Mouse (Mus musculus) Patski (cell line): Measurements from ENCODE around the gene Kdm2a. TPM values are rescaled to one million over a fixed set of nuclear protein-coding genes. Genes with fewer than 3 reads are reported as not detected.

Experiments used
- ATAC-seq: fragments of 100-300 bp; one replicate; pipeline ENCODE4 v1.8.0; 2021
- CTCF ChIA-PET: fragments of 350-600 bp; sonication (Branson Sonifier 250); formaldehyde crosslinking; loops from one replicate; lab custom pipeline; 2022; ENCODE audit warnings: inconsistent platforms; lab: Charles Lee
- POLR2A ChIA-PET: fragments of 350-600 bp; sonication (Branson Sonifier 250); formaldehyde crosslinking; loops from one replicate; lab custom pipeline; 2022; ENCODE audit warnings: antibody characterized with exemption, inconsistent platforms; lab: Charles Lee
- DNase-seq: peaks from one replicate; pipeline ENCODE4 v3.0.0-alpha.2; 2011; ENCODE audit warnings: low read depth, low spot score
- H3K27me3 ChIP-seq: fragments of 371-371 bp; one replicate; pipeline ENCODE4 v1.5.1; 2021
- CTCF ChIP-seq: fragments of 100-300 bp; IDR thresholded peaks from one replicate; pipeline ENCODE4 v1.5.1; 2021
- in situ Hi-C: fragments of 300-500 bp; cut with MboI; formaldehyde crosslinking; loops from 3 replicates; pipeline ENCODE4 v1.11.1; 2018; ENCODE audit warnings: low pct_unique_long_range_greater_than_20kb, mixed read lengths
- polyA plus RNA-seq: library from polyadenylated mRNA; unstranded; gene quantifications from one replicate; pipeline ENCODE4 v1.2.3, GENCODE M21; 2021

Gene Kdm2a
- polyA plus RNA-seq, 1 experiment from 2014 or later = 79.6 TPM

DNA sequence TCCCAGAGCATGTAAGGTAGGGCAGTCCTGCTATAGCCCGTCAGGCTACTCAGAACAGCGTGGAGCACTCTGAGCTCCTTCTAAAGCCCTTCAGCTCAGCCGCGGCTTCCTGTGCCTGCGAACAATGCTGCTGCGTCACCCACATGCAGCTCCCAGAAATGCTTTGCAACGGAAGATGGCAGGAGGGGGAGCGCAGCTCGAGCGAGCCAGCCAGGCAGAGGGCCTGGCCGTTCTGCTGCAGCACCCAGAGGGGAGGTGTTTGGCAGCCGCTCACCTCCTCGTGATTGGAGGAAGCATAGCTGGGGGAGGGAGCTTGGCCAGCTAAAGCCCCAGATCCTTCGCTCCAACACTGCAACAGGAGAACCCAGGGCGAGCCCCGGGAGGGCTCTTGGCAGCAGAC lies 64.3 kb downstream of the Kdm2a start:
- ATAC-seq (peak; percentile 95), DNase-seq (peak; percentile 85)
- in situ Hi-C loops = no loop called here
- ChIA-PET POLR2A (interaction anchor here (0.9 to 1.1 kb wide), 2 partner anchors 12 to 157 kb away, joined by 3 to 5 read pairs; no protein-coding TSS in a partner anchor), CTCF (interaction anchor here (0.7 to 3.6 kb wide), 10 partner anchors 10 to 91 kb away, joined by 3 to 11 read pairs (median 4); no protein-coding TSS in a partner anchor)
- TF ChIP-seq CTCF = no peak
- no peaks in the 10 kb centered on the region for H3K27me3 ChIP-seq

GRCm38 (mm10) chr19:4333100-4333775 lies 64.8 kb downstream of the Kdm2a start:
- in situ Hi-C loops = no loop called here
- TF ChIP-seq CTCF = no peak
- ATAC-seq = peak; percentile 20
- ChIA-PET CTCF (interaction anchor here (0.7 to 3.4 kb wide), 11 partner anchors 9 to 92 kb away, joined by 3 to 14 read pairs (median 4); no protein-coding TSS in a partner anchor), POLR2A (interaction anchor here (0.7 to 1.1 kb wide), 4 partner anchors 9 to 156 kb away, joined by 3 to 5 read pairs (median 3); no protein-coding TSS in a partner anchor)
- no peaks in the 10 kb centered on the region for H3K27me3 ChIP-seq
- no peak for DNase-seq

GRCm38 (mm10) chr19:4332653-4333052 lies 65.4 kb downstream of the Kdm2a start:
- DNase-seq (no peak), ATAC-seq (no peak)
- ChIA-PET POLR2A (interaction anchor here (0.7 to 0.8 kb wide), 3 partner anchors 8 to 52 kb away, joined by 3 to 5 read pairs (median 3); no protein-coding TSS in a partner anchor), CTCF (interaction anchor here (0.7 to 3.4 kb wide), 8 partner anchors 10 to 93 kb away, joined by 3 to 14 read pairs (median 3); no protein-coding TSS in a partner anchor)
- TF ChIP-seq CTCF = no peak
- in situ Hi-C loops = no loop called here
- H3K27me3 ChIP-seq = no peaks in the 10 kb centered on the region

- no peak for TF ChIP-seq CTCF
- ChIA-PET POLR2A (interaction anchor here (0.7 to 1.0 kb wide), 2 partner anchors 10 to 11 kb away, joined by 4 read pairs; no protein-coding TSS in a partner anchor), CTCF (interaction anchor here (3.4 kb wide), 1 partner anchor 14 kb away, joined by 14 read pairs; no protein-coding TSS in a partner anchor)
- in situ Hi-C loops = no loop called here
- no peak for DNase-seq
- no peak for ATAC-seq
- no peaks in the 10 kb centered on the region for H3K27me3 ChIP-seq
Measured at GRCm38 (mm10) chr19:4331273-4331672, 66.8 kb downstream of the Kdm2a start.

DNA sequence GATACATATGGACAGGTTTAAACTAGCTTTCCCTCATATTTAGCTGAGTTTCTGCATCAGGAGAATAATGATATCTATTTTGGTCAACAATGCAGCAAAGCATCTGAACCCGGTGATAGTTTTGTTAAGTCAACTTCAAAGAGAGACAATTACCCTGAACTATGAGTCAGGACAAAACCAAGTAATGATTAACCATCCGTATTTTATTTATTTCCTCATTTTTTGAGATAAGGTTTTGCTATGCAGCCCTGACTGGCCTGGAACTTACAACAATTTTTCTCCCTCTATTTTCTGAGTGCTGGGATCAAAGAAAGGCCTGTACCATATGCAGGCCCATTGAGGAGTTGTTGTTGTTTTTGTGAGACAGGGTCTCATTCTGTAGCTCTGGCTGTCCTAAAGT lies 67.5 kb downstream of the Kdm2a start:
- in situ Hi-C loops = no loop called here
- no peak for DNase-seq
- POLR2A ChIA-PET = no interaction called here
- no peaks in the 10 kb centered on the region for H3K27me3 ChIP-seq
- TF ChIP-seq CTCF = no peak
- CTCF ChIA-PET = interaction anchor here (0.9 to 3.4 kb wide), 3 partner anchors 14 to 39 kb away, joined by 3 to 14 read pairs (median 3); no protein-coding TSS in a partner anchor
- ATAC-seq = no peak

- no peak for DNase-seq
- TF ChIP-seq CTCF = no peak
- ChIA-PET CTCF (interaction anchor here (1.1 kb wide), 1 partner anchor 10 kb away, joined by 3 read pairs; no protein-coding TSS in a partner anchor), POLR2A (interaction anchor here (0.7 kb wide), 1 partner anchor 20 kb away, joined by 4 read pairs; no protein-coding TSS in a partner anchor)
- no peak for ATAC-seq
- no peaks in the 10 kb centered on the region for H3K27me3 ChIP-seq
- in situ Hi-C loops = no loop called here
Measured at GRCm38 (mm10) chr19:4328737-4329304, 69.3 kb downstream of the Kdm2a start.

DNA sequence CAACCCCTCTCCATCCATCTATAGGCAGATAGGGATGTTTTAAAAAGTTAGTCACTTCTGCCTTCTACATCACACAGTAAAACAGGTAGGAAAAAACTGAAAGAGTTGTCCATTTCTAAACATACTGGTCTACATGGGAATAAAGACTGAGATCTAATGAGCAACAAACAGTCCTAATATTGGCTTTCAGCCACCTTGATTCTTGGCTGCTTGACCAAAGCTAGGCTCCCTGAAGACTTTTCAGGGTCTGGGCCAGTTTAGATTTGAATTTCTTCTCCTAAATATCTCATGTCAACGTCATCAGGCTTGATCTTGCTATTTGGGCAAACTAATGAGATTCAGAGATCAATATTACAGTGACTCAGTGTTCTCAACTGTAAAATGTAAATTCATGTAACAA lies 71.2 kb downstream of the Kdm2a start:
- no peak for ATAC-seq
- in situ Hi-C loops = no loop called here

DNA sequence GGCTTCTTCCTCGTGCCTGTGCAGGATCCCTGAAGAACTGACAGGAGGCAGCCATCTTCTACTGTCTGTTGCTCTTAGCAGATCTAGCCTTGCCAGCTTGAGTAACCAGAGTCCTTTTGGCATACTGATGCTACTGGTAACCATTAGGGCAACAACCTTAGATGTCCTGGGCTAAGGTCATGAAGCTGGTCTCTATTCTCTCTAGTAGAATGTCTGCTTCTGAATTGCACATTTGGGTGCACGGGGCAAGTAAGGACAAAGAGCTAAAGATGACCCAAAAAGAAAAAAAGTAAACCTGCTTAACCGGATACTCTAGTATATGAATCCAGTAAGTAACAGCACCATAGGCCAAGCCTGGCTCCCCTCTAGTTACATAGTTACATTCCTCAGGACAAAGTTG lies 72.0 kb downstream of the Kdm2a start:
- ATAC-seq (no peak), DNase-seq (no peak)
- in situ Hi-C loops = no loop called here
- no peaks in the 10 kb centered on the region for H3K27me3 ChIP-seq
- ChIA-PET POLR2A (no interaction called here), CTCF (no interaction called here)
- TF ChIP-seq CTCF = no peak

More for the DNA sequence above, 71.2 kb downstream of the Kdm2a start:
- CTCF ChIA-PET = no interaction called here
- POLR2A ChIA-PET = interaction anchor here (1.6 kb wide), 1 partner anchor 11 kb away, joined by 4 read pairs; no protein-coding TSS in a partner anchor
- no peak for TF ChIP-seq CTCF
- no peaks in the 10 kb centered on the region for H3K27me3 ChIP-seq
- no peak for DNase-seq

GRCm38 (mm10) chr19:4322134-4322533 lies 76.0 kb downstream of the Kdm2a start:
- POLR2A ChIA-PET = interaction anchor here (0.6 kb wide), 1 partner anchor 698 kb away, joined by 4 read pairs; no protein-coding TSS in a partner anchor
- ATAC-seq (no peak), DNase-seq (no peak)
- CTCF ChIA-PET = interaction anchor here (1.2 to 1.7 kb wide), 2 partner anchors 10 to 95 kb away, joined by 5 read pairs; no protein-coding TSS in a partner anchor
- no peak for TF ChIP-seq CTCF
- in situ Hi-C loops = no loop called here
- no peaks in the 10 kb centered on the region for H3K27me3 ChIP-seq

DNA sequence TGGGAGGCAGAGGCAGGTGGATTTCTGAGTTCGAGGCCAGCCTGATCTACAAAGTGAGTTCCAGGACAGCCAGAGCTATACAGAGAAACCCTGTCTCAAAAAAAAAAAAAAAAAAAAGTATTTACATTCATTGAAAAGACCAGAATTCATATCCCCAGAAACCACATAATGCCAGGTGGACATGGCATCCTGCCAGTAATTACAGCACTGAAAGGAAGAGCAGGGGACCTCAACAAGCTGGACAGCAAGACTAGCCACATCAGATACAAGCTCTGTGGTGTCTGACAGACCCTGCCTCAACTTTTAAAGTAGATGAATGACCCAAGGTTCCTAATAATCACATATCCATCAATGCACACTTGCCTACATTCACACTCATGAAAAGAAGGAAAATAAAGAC lies 76.5 kb downstream of the Kdm2a start:
- ChIA-PET POLR2A (interaction anchor here (0.6 to 0.9 kb wide), 5 partner anchors 10 to 393 kb away, joined by 3 to 5 read pairs (median 4); no protein-coding TSS in a partner anchor), CTCF (interaction anchor here (1.1 to 2.0 kb wide), 3 partner anchors 12 to 96 kb away, joined by 3 to 11 read pairs (median 5); no protein-coding TSS in a partner anchor)
- ATAC-seq (no peak), DNase-seq (no peak)
- in situ Hi-C loops = no loop called here
- H3K27me3 ChIP-seq = no peaks in the 10 kb centered on the region
- TF ChIP-seq CTCF = no peak
